Mouse (Mus musculus) forebrain, embryonic 10.5 days (tissue): ENCODE data around the gene Arhgef5. TPM values are rescaled to one million over a fixed set of nuclear protein-coding genes. Genes with fewer than 3 reads are reported as not detected.
"Not testable (repeated sequence)": the region's sequence is repeated elsewhere in the genome, so short reads cannot be mapped to it uniquely, and the experiment has no call there.

Experiments used
- DNase-seq: peaks from one replicate; pipeline ENCODE4 v3.0.0-alpha.2; 2017; ENCODE audit warnings: low spot score; ENCODE audit errors: extremely low spot score
- H3K27ac ChIP-seq: fragments of 300-500 bp; sonication (generic); 2 replicates; pipeline ENCODE4 v1.5.1; 2016; ENCODE audit warnings: mild to moderate bottlenecking
- H3K27me3 ChIP-seq: fragments of 300-500 bp; sonication (generic); 2 replicates; pipeline ENCODE4 v1.6.1; 2016; ENCODE audit warnings: mild to moderate bottlenecking; ENCODE audit not compliant: poor library complexity, severe bottlenecking
- H3K36me3 ChIP-seq: fragments of 300-500 bp; sonication (generic); replicated peaks from 2 replicates; pipeline ENCODE4 v1.6.1; 2016; ENCODE audit warnings: mild to moderate bottlenecking, moderate library complexity
- H3K4me1 ChIP-seq: fragments of 300-500 bp; sonication (generic); 2 replicates; pipeline ENCODE4 v1.6.1; 2016
- H3K4me3 ChIP-seq: fragments of 300-500 bp; sonication (generic); 2 replicates; pipeline ENCODE4 v1.5.1; 2016; ENCODE audit warnings: mild to moderate bottlenecking, moderate library complexity
- H3K9me3 ChIP-seq: fragments of 300-500 bp; sonication (generic); 2 replicates; pipeline ENCODE4 v1.6.1; 2016; ENCODE audit warnings: mild to moderate bottlenecking, moderate library complexity
- WGBS: fragments of 180-500 bp; shearing (Covaris S2); methylation state at CpG from one replicate; pipeline ENCODE4 v1.1.7; 2016; 5-methylcytosine and 5-hydroxymethylcytosine counted together
- polyA plus RNA-seq: library from polyadenylated mRNA; unstranded; fragments of >200 nt; fragmentation: Nextera tagmentation; extraction: Ambion mirVana; gene quantifications from 2 replicates; pipeline ENCODE4 v1.2.1, GENCODE M21; 2016

The Arhgef5 gene
- polyA plus RNA-seq: 3.6 and 4.1 TPM in 2 replicates

- Histone ChIP-seq H3K36me3 (no peaks in the 10 kb centered on the region), H3K4me1 (peaks cover 17% of the 10 kb centered on the region), H3K4me3 (peak within 1 kb of the TSS; percentile 67), H3K27me3 (peaks cover 42% of the 10 kb centered on the region), H3K27ac (peak within 1 kb of the TSS; percentile 83), H3K9me3 (no peaks in the 10 kb centered on the region)
- DNase-seq: peak; percentile 25
- WGBS: under 1% methylated on average over 47 of the region's 48 CpGs
Observed at GRCm38 (mm10) chr6:43265363-43266041, at the start of gene Arhgef5. Gene Arhgef5, plus strand, starts transcription at chr6:43265582.

GRCm38 (mm10) chr6:43231255-43231654, 34.1 kb upstream of the Arhgef5 start, which contains the start of gene Olfr47:
Gene Olfr47, plus strand, starts transcription at chr6:43231529.
- H3K36me3 ChIP-seq, DNase-seq, H3K4me1 ChIP-seq, H3K27ac ChIP-seq, H3K27me3 ChIP-seq, H3K4me3 ChIP-seq, H3K9me3 ChIP-seq: not testable (repeated sequence)
- WGBS: 90% methylated on average over 1 of the region's 1 CpGs

GRCm38 (mm10) chr6:43242061-43242460, 23.3 kb upstream of the Arhgef5 start:
- 21% methylated on average over 4 of the region's 4 CpGs for WGBS
- H3K9me3 ChIP-seq: no peaks in the 10 kb centered on the region

GRCm38 (mm10) chr6:43247396-43247795, 18.0 kb upstream of the Arhgef5 start:
- H3K36me3 ChIP-seq: no peaks in the 10 kb centered on the region
- no peak for DNase-seq
- H3K4me3 ChIP-seq: no peak overlapping the region
- 73% methylated on average over 3 of the region's 3 CpGs for WGBS
- no peaks in the 10 kb centered on the region for H3K4me1 ChIP-seq
- H3K27ac ChIP-seq: no peak overlapping the region
- H3K9me3 ChIP-seq: no peaks in the 10 kb centered on the region
- H3K27me3 ChIP-seq: no peaks in the 10 kb centered on the region

More at GRCm38 (mm10) chr6:43242061-43242460, 23.3 kb upstream of the Arhgef5 start:
- Histone ChIP-seq H3K27me3 (no peaks in the 10 kb centered on the region), H3K4me1 (no peaks in the 10 kb centered on the region), H3K36me3 (no peaks in the 10 kb centered on the region), H3K4me3 (no peak overlapping the region), H3K27ac (no peak overlapping the region)
- DNase-seq: no peak

- no peaks in the 10 kb centered on the region for H3K36me3 ChIP-seq
- H3K27ac ChIP-seq: no peak overlapping the region
- no peak overlapping the region for H3K4me3 ChIP-seq
- H3K9me3 ChIP-seq: no peaks in the 10 kb centered on the region
- H3K27me3 ChIP-seq: no peaks in the 10 kb centered on the region
- DNase-seq: no peak
- WGBS: 91% methylated on average over 1 of the region's 1 CpGs
- H3K4me1 ChIP-seq: no peaks in the 10 kb centered on the region
Observed at GRCm38 (mm10) chr6:43252994-43253393, 12.4 kb upstream of the Arhgef5 start.

- 70% methylated on average over 7 of the region's 7 CpGs for WGBS
- Histone ChIP-seq H3K27me3 (no peaks in the 10 kb centered on the region), H3K4me3 (no peak overlapping the region), H3K9me3 (no peaks in the 10 kb centered on the region), H3K4me1 (no peaks in the 10 kb centered on the region), H3K36me3 (no peaks in the 10 kb centered on the region), H3K27ac (no peak overlapping the region)
- DNase-seq: no peak
Observed at GRCm38 (mm10) chr6:43254193-43254926, 11.0 kb upstream of the Arhgef5 start.

- H3K9me3 ChIP-seq: no peaks in the 10 kb centered on the region
- H3K4me1 ChIP-seq: peaks cover 7% of the 10 kb centered on the region
- no peak overlapping the region for H3K4me3 ChIP-seq
- peaks cover 23% of the 10 kb centered on the region for H3K27me3 ChIP-seq
- H3K27ac ChIP-seq: no peak overlapping the region
- 75% methylated on average over 2 of the region's 2 CpGs for WGBS
- DNase-seq: no peak
- no peaks in the 10 kb centered on the region for H3K36me3 ChIP-seq
Observed at GRCm38 (mm10) chr6:43260756-43261155, 4.6 kb upstream of the Arhgef5 start.

GRCm38 (mm10) chr6:43266356-43266755, 974 bp downstream of the Arhgef5 start:
- H3K27ac ChIP-seq: no peak overlapping the region
- no peaks in the 10 kb centered on the region for H3K9me3 ChIP-seq
- 4% methylated on average over 8 of the region's 8 CpGs for WGBS
- no peaks in the 10 kb centered on the region for H3K36me3 ChIP-seq
- peaks cover 17% of the 10 kb centered on the region for H3K4me1 ChIP-seq
- H3K27me3 ChIP-seq: peaks cover 42% of the 10 kb centered on the region
- peak; percentile 17 for DNase-seq
- H3K4me3 ChIP-seq: peak overlapping the region; percentile 67

GRCm38 (mm10) chr6:43272597-43272996, 7.2 kb downstream of the Arhgef5 start:
- Histone ChIP-seq H3K4me1 (no peaks in the 10 kb centered on the region), H3K36me3 (no peaks in the 10 kb centered on the region), H3K27ac (0 out of 2 replicates have a peak overlapping the region, but pooled peaks have one; percentile 20), H3K27me3 (0 out of 2 replicates have a peak, but pooled peaks cover under 1% of the 10 kb centered on the region), H3K4me3 (no peak overlapping the region), H3K9me3 (no peaks in the 10 kb centered on the region)
- DNase-seq: no peak

GRCm38 (mm10) chr6:43274123-43274522, 8.7 kb downstream of the Arhgef5 start:
- no peak overlapping the region for H3K27ac ChIP-seq
- WGBS: 89% methylated on average over 4 of the region's 4 CpGs
- H3K4me1 ChIP-seq: no peaks in the 10 kb centered on the region
- no peaks in the 10 kb centered on the region for H3K36me3 ChIP-seq
- no peak overlapping the region for H3K4me3 ChIP-seq
- DNase-seq: no peak
- no peaks in the 10 kb centered on the region for H3K9me3 ChIP-seq
- H3K27me3 ChIP-seq: no peaks in the 10 kb centered on the region

- Histone ChIP-seq H3K9me3 (no peaks in the 10 kb centered on the region), H3K36me3 (no peaks in the 10 kb centered on the region), H3K4me3 (no peak overlapping the region), H3K4me1 (no peaks in the 10 kb centered on the region), H3K27ac (no peak overlapping the region), H3K27me3 (no peaks in the 10 kb centered on the region)
- no peak for DNase-seq
Observed at GRCm38 (mm10) chr6:43278247-43278646, 12.9 kb downstream of the Arhgef5 start.

- Histone ChIP-seq H3K4me3 (no peak overlapping the region), H3K27me3 (no peaks in the 10 kb centered on the region), H3K4me1 (no peaks in the 10 kb centered on the region), H3K27ac (no peak overlapping the region), H3K9me3 (no peaks in the 10 kb centered on the region), H3K36me3 (no peaks in the 10 kb centered on the region)
- DNase-seq: no peak
- 92% methylated on average over 5 of the region's 5 CpGs for WGBS
Observed at GRCm38 (mm10) chr6:43280481-43280880, 15.1 kb downstream of the Arhgef5 start.

- no peak for DNase-seq
- WGBS: 82% methylated on average over 3 of the region's 3 CpGs
- Histone ChIP-seq H3K36me3 (peaks cover 4% of the 10 kb centered on the region; the same call in 1 of the 2 replicates), H3K27ac (no peak overlapping the region), H3K4me3 (no peak overlapping the region), H3K9me3 (no peaks in the 10 kb centered on the region), H3K4me1 (no peaks in the 10 kb centered on the region), H3K27me3 (no peaks in the 10 kb centered on the region)
Observed at GRCm38 (mm10) chr6:43292041-43292440, 26.7 kb downstream of the Arhgef5 start.
